Mouse (Mus musculus): ENCODE results near the gene Flt4.

Gene Flt4

GRCm38 (mm10) chr11:49645677-49646076 is 36.6 kb downstream of the Flt4 start:
- DNase-seq (ENCODE audit: low read depth) = no peak

- peak; percentile 65 for DNase-seq (ENCODE audit: low read depth)
Measured at GRCm38 (mm10) chr11:49650113-49650993, 41.3 kb downstream of the Flt4 start.

- DNase-seq (ENCODE audit: low read depth) = peak; percentile 27
Measured at GRCm38 (mm10) chr11:49650994-49651761, 42.1 kb downstream of the Flt4 start.

- DNase-seq (ENCODE audit: low read depth) = no peak
Measured at GRCm38 (mm10) chr11:49651762-49652322, 42.8 kb downstream of the Flt4 start.

GRCm38 (mm10) chr11:49652401-49653078 is 43.5 kb downstream of the Flt4 start:
- peak; percentile 81 for DNase-seq (ENCODE audit: low read depth)

GRCm38 (mm10) chr11:49653079-49653408 is 44.0 kb downstream of the Flt4 start:
- DNase-seq (ENCODE audit: low read depth) = no peak

GRCm38 (mm10) chr11:49654651-49655050 is 45.6 kb downstream of the Flt4 start:
- no peak for DNase-seq (ENCODE audit: low read depth)

- no peak for DNase-seq (ENCODE audit: low read depth)
Measured at GRCm38 (mm10) chr11:49655501-49655900, 46.4 kb downstream of the Flt4 start.

GRCm38 (mm10) chr11:49658065-49658464 is 49.0 kb downstream of the Flt4 start:
- no peak for DNase-seq (ENCODE audit: low read depth)

- no peak for DNase-seq (ENCODE audit: low read depth)
Measured at GRCm38 (mm10) chr11:49658791-49659469, 49.9 kb downstream of the Flt4 start.

- no peak for DNase-seq (ENCODE audit: low read depth)
Measured at GRCm38 (mm10) chr11:49659470-49659799, 50.4 kb downstream of the Flt4 start.

- no peak for DNase-seq (ENCODE audit: low read depth)
Measured at GRCm38 (mm10) chr11:49662292-49662780, 53.3 kb downstream of the Flt4 start.

- no peak for DNase-seq (ENCODE audit: low read depth)
Measured at GRCm38 (mm10) chr11:49663310-49663709, 54.2 kb downstream of the Flt4 start, which contains the start of gene Scgb3a1. TSS of gene Scgb3a1 (plus strand) at chr11:49663610.

- no peak for DNase-seq (ENCODE audit: low read depth)
Measured at GRCm38 (mm10) chr11:49664262-49665140, 55.4 kb downstream of the Flt4 start.

- no peak for DNase-seq (ENCODE audit: low read depth)
Measured at GRCm38 (mm10) chr11:49665462-49665861, 56.4 kb downstream of the Flt4 start.

- no peak for DNase-seq (ENCODE audit: low read depth)
Measured at GRCm38 (mm10) chr11:49673433-49673832, 64.4 kb downstream of the Flt4 start.

GRCm38 (mm10) chr11:49684237-49684973 is 75.3 kb downstream of the Flt4 start:
- no peak for DNase-seq (ENCODE audit: low read depth)

- peak; percentile 43 for DNase-seq (ENCODE audit: low read depth)
Measured at GRCm38 (mm10) chr11:49695013-49695412, 86.0 kb downstream of the Flt4 start.

- no peak for DNase-seq (ENCODE audit: low read depth)
Measured at GRCm38 (mm10) chr11:49695695-49696094, 86.6 kb downstream of the Flt4 start.

GRCm38 (mm10) chr11:49696472-49696871 is 87.4 kb downstream of the Flt4 start:
- no peak for DNase-seq (ENCODE audit: low read depth)

Data from NIH3T3 (cell line).